Mouse (Mus musculus) right cerebral cortex, postnatal 10 days (tissue): ENCODE measurements around the gene Derl3.
"Not testable (repeated sequence)": the region's sequence is repeated elsewhere in the genome, so short reads cannot be mapped to it uniquely, and the experiment has no call there.

ENCODE experiments used
- DNase-seq, 2 experiments: peaks; one replicate each; pipeline ENCODE4 v3.0.0; 2021; ENCODE audit warnings: low spot score in 2 of 2

The Derl3 gene

DNA sequence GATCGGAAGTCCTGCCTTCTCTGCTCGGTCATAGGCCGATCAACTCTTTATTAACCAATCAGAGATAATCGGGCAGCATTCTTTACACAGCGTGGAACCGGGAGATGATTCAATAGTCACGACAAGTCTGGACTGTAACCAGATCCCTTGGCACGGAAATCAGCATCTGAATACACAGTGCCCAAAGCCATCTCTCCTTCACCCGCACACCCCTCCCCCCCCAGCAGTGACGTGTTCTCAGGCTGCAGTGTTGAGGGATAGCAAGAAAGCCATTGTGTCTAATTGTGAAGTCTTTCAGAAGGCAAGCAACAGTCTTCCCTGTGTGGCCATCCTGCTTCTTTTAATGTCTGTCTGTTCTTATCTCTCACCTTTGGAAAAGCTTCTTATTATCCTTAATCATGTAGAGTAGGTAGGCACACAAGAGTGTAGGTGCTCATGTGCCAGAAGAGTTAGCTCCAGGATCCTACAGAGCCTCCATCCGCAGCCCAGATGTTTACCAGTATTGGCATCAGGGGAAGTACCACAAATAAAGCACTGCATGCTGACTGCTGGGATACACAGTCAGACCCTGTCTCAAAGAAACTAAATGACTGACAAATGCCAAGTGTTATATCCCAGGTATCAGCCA lies 20.2 kb upstream of the Derl3 start:
- peak; percentile 89 to 92 for DNase-seq

DNA sequence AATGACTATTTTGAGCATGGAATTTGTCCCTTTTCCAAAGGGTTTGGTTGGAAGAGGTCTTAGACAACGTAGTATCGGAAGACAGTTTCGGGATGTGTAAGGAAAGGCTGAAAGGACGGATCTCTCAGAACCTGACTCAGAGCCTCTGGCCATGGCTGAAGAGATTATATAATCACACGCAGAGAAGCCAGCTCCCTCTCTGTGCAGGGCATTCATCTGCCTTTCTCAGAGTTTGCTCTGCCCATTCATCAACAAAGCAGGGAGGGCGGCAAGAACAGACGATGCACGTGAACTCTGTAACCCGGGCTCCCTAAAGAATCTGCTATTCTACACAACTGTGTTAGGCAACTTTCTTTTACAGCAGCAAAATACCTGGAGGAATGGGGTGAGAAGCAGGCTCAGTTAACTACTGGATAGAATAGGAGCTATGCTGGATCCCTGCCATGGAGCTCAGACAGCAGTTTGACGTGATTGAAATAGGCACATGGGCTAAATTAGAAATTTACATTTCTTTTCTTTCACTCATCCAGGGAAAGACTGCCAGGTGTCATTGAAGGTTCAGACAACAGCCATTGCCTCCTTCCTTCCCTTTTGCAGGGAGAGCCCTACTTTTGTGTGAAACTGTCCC lies 19.6 kb upstream of the Derl3 start:
- DNase-seq, result peak in 1 of 2 experiments; percentile 38

GRCm38 (mm10) chr10:75878836-75879235 lies 14.4 kb upstream of the Derl3 start:
- no peak for DNase-seq

- no peak for DNase-seq
Measured at GRCm38 (mm10) chr10:75880351-75880750, 12.9 kb upstream of the Derl3 start.

DNA sequence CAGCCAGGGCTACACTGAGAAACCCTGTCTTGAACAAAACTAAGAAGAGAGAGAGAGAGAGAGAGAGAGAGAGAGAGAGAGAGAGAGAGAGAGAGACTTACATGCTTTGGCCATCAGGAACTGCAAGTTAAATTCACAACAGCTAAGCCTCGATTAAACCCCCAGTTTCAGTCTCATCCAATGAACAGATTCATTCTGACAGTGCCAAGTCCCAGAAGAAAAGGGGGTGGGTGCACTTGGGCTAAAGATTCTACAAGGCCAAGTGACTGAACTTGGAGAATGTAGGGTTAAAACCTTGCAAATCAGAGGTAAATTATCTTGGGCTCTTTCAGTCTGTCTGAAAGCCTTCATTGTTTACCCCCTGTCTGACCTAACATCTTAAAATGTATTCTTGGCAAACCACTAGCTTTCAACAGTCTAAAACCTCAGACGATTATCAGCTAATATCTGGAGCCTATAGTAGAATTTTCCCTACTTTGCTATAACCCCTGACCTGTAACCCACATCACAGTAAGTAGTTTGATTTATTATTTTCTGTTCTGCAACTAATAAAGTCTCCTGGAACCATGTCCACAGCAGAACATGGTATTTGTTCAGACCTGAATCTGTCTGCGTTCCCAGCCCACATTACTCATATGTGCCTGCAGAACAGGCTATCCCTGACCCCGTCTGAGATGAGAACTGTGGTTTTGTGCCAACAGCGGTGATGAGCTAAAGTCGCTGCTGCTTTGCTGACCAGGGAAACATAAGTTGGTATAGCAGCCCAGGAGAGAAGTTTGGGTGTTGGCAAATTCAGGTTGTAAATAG lies 12.2 kb upstream of the Derl3 start:
- DNase-seq, result no peak

DNA sequence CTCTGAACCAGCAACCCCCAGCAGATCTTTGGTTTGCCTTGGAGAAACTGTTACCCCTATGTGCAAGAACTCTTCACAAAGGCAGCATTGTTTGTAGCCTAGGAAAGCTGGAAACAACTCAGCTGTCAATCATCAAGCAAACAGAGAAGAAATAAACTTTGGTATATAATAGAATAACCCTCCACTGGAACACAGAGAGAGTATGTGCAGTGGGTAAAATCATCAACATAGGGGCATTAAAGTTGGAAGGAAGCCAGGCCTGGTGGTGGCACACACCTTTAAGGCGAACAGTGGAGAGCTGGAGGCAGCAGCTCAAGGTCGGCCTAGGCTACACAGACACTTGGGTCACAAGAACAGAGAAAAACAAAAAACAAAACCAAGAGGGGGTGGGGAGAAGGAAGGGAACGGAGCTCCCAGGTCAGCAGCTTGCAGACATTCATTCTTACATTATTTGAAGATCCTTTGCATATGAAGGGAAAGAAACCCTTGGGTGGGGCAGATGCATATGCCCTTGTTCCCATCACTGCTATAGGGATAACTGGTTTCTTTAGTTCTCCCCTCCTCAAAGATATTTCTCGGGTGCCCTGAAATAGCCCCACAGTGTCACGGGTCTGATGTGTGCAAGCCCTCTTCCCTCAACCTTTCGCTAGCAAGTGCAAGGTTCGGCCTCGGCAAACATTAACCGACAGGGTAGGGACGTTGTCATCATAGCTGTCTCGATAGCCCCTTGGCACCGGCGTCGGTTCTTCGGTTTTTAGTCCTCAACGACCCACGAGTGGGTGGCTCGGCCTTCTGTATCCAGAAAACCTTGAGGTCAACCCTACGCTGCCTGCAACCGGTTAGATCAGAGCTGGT lies 11.4 kb upstream of the Derl3 start:
- DNase-seq, result no peak

- no peak for DNase-seq
Measured at GRCm38 (mm10) chr10:75882433-75883231, 10.6 kb upstream of the Derl3 start.

DNA sequence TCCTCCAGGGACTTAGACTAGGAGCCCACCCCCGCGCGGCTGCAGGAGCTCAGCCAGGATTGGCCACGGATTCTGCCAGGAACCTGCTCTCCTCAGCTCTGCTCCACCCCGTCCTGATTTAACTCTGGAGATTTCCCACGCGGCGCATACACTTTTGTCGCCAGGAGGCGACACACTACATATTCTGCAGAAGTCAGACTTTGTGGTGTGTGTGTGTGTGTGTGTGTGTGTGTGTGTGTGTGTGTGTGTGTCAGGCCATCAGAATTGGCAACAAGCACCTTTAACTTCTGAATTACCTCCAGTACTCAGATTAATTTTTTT lies 10.0 kb upstream of the Derl3 start:
- peak; percentile 88 to 91 for DNase-seq

GRCm38 (mm10) chr10:75884742-75885141 lies 8.5 kb upstream of the Derl3 start:
- no peak for DNase-seq

GRCm38 (mm10) chr10:75887504-75887903 lies 5.7 kb upstream of the Derl3 start:
- DNase-seq, result not testable (repeated sequence)

- no peak for DNase-seq
Measured at GRCm38 (mm10) chr10:75889406-75890153, 3.6 kb upstream of the Derl3 start.

- no peak for DNase-seq
Measured at GRCm38 (mm10) chr10:75894601-75895000, 1.4 kb downstream of the Derl3 start.

GRCm38 (mm10) chr10:75895730-75896129 lies 2.5 kb downstream of the Derl3 start:
- no peak for DNase-seq

- peak; percentile 57 to 79 for DNase-seq
Measured at GRCm38 (mm10) chr10:75896208-75896607, 3.0 kb downstream of the Derl3 start.

- peak; percentile 72 to 79 for DNase-seq
Measured at GRCm38 (mm10) chr10:75897373-75897772, 4.2 kb downstream of the Derl3 start.

- no peak for DNase-seq
Measured at GRCm38 (mm10) chr10:75898039-75898564, 4.9 kb downstream of the Derl3 start.

GRCm38 (mm10) chr10:75898846-75899245 lies 5.6 kb downstream of the Derl3 start:
- DNase-seq, result no peak

DNA sequence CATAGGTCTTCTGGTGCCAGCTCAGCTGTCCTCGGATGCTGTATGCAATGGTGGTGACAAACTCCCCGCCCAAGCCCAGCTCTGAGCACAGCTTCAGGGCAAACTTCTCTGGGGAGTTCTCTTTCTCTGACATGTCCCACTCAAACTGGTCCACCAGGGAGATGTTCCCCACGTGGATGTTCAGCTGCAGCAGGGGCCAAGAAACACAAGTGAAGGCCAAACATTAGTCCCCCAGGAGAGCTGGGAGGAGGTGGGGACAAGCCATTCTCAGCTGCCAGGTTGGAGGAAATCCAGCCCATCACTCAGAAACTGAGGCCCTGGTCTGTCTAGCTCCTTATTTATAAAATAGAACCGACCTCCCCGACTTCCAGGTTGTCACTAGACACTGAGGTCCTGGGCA lies 11.2 kb downstream of the Derl3 start:
- DNase-seq, result no peak

DNA sequence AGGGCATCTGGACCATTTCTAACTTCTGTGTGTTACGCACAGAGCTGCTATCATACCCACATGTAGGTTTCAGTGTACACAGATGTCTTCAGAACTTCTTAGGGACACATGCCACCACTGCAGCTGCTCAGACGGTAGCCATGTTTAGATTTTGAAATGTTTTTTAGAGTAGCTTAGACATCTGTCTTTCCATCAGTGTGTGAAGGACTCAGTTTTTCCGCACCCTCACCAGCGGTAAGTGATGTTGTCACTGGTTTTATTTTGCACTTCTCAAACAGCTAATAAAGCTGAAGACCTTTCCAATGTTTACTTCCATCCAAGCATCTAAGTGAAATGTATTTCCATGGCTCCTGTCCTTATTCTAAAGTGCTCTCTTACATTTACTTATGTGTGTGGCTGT lies 13.7 kb downstream of the Derl3 start:
- DNase-seq, result no peak

DNA sequence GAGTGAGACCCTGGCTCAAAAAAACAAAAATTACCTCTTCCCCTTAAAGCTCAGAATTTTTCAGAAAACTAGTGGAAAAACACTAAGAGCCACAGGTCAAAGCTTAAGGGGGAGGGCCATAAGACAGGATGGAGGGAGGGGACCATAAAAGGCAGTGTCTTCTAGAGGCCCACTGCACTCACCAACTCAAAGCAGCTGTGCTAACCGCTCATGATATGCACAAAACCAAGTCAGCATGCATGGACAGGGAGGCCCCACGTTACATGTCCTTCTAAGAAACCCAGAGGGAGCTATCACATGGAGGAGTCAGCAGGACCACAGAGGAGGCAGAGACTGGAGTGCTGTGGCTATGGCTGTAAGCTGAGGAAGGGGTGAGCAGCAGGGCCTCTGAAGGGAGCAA lies 17.5 kb downstream of the Derl3 start:
- no peak for DNase-seq
